Mouse (Mus musculus): Measurements from ENCODE around the gene Nags.
"Not testable (repeated sequence)": the region's sequence is repeated elsewhere in the genome, so short reads cannot be mapped to it uniquely, and the experiment has no call there.

Nags gene

DNA sequence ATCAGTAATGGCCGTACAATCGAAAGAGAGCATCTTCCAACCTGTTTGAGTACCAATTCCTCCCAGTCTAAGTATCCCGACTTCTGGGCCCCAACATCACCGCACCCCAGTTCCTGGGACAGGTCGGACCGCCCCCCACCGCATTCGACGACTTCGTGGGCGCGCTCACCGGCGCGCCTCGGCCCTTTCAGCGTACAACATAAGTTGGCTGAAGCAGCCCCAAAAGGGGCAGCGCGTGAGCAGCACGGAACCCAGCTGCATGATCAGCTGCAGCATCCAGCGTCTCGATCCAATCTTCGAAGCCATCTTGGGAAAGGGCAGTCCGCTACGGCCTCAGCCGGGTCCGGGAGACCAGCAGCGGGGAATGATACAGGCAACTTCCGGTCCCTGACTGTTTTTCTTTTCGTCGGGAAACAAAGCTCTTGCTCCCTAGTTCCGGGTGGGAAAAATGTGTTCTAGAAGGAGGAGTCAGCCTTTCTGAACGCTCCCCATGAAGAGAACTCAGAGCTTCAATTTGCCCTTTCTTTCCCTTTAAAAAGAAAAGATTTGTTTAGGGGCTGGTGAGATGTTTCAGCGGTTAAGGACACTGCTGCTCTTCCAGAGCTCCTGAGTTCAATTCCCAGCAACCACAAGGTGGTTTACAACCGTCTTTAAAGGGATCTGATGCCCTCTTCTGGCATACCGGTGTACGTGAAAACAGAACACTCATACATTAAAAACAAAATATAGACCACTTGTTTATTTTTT lies 10.9 kb downstream of the Nags start, which contains the start of gene Tmem101:
Gene Tmem101 (minus strand): TSS at position 366 of the 747 bp plus-strand sequence.
- DNase-seq (ENCODE audit: low spot score in 2 of 2) = peak; percentile 87 to 93

- no peak for DNase-seq (ENCODE audit: low spot score in 2 of 2)
Measured at GRCm38 (mm10) chr11:102156786-102157089, 11.4 kb downstream of the Nags start.

- DNase-seq (ENCODE audit: low spot score in 2 of 2) = not testable (repeated sequence)
Measured at GRCm38 (mm10) chr11:102158024-102158423, 12.7 kb downstream of the Nags start.

- DNase-seq (ENCODE audit: low spot score in 2 of 2) = no peak
Measured at GRCm38 (mm10) chr11:102159781-102160180, 14.5 kb downstream of the Nags start.

DNA sequence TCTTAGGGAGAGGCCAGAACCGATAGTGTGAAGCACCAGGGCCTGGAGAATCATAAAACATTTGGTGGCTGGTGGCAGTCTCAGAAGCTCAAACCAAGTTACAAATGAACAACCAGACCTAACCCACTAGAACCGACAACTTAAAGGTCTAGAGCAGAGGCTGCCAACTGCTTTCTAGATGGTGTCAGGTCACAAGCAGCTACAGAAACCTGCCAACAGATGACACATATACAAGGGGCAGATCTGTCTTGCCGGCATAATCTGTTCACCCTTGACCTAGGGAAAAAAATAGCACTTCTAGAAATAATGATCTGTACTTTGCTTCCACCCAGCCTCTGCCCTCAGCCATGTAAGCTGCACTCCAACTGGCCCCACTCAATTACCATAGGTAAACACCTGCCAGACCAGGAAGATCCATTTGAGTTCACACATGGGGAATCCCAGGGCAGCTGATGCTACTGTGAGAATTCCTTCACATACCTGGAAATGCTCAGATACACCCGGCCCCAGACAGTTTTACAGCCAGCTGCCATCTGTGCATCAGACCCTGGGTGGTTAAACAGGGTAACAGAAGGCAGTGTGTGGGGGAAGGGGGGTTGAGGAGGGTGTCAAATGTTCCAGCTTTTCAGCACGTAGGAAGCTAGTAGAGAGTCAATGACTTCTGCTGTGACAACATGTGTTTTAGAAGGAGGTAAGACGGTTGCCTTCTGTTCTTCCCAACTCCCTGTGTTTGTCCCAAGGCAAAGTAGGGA lies 20.8 kb downstream of the Nags start:
- DNase-seq (ENCODE audit: low spot score in 2 of 2) = no peak

DNA sequence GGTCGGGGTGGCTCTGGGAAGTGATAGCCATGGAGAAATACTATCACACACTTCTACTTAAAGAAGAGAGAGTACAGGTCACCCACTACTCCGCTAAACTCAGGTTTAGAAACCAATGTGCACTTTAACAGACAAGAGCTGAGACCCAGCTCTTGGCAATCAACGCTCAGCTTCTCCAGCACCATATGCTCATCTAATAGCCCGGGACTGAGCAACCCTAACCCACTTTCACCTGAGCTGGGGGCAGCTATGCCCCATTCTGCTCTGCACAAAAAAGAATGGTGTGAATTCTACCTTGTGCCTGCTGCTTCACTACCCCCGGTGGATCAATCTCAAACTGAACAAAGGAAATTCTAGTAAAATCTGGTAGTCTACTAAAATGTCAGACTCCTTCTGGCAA lies 22.2 kb downstream of the Nags start:
- no peak for DNase-seq (ENCODE audit: low spot score in 2 of 2)

DNA sequence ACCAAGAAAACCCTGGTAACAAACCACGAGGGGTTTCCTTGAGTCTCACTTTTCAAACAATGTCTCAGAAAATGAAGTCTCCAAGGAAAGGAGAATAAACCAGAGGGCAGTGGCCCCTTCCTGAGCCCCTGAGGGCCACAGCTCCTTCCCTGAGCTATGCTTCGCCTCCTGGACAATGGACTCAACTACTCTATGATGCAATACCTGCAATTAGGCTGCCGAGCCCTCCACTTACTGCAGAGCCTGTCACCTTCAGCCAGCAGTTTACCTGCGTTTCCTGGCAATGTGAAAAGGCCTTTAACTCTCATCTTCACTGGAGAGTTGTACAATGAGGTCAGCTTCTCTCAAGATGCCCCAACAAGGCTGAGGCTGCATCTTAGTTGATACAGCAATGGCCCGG lies 23.4 kb downstream of the Nags start:
- no peak for DNase-seq (ENCODE audit: low spot score in 2 of 2)

DNA sequence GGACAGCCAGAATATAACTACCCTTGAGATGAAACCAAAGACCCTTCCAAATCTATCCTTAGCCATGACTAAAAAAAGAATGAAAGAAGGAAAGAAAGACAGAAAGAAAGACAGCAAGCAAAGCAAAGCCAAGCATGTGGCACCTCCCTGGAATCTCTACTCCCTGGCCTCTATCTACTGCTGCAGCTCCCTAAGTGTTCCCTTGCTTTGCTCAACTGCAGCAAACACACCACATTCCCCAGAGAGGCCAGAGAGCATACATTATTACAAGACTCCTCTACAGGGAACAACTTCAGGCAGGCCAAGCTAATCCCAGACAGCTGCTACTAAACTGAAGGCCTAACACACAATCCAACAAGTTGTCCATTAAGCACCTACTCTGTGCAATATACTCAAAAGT lies 34.5 kb downstream of the Nags start:
- DNase-seq (ENCODE audit: low spot score in 2 of 2) = no peak

GRCm38 (mm10) chr11:102184253-102184645 lies 38.9 kb downstream of the Nags start:
- DNase-seq (ENCODE audit: low spot score in 2 of 2) = no peak

GRCm38 (mm10) chr11:102184646-102185495 lies 39.6 kb downstream of the Nags start, which contains the start of gene Lsm12:
TSS of gene Lsm12 (minus strand) at chr11:102185296.
- DNase-seq (ENCODE audit: low spot score in 2 of 2) = peak; percentile 93 to 97

DNA sequence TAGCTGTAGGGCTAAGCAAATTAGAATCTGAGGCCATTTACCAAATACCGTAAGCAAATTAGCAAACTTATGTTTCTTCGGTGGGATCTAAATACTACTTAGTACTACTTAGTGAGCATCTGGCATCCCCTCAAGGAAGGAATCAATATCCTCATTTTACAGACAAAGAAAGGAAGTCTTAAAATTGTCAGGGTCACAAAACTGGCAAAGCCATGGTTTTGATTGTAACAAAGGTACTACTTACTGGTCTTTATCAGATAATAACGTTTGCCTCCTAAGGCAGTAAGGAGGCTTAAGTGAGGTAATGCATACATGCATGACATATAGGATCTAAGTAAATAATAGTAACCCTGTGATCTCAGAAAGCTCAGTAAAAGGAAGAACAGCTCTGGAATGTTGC lies 40.4 kb downstream of the Nags start:
- no peak for DNase-seq (ENCODE audit: low spot score in 2 of 2)

DNA sequence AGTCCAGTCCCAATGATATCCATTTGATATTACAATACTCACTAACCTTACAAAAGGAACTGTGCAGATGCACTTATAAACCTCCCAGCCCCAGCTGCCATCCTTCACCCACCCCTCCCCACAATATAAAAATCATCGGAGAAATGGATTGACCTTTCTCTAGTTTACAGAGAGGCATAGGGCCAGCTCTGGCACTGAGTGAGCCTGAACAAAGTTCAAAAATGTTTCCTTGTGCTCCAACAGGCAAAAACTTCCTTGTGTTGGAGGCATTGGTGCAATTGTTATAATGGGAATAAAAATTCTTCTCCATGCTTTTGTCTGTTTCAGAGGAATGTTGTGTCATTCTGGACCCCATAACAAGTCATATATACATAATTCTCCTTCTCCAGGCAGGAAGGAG lies 40.9 kb downstream of the Nags start:
- no peak for DNase-seq (ENCODE audit: low spot score in 2 of 2)

GRCm38 (mm10) chr11:102188980-102189379 lies 43.7 kb downstream of the Nags start:
- no peak for DNase-seq (ENCODE audit: low spot score in 2 of 2)

DNA sequence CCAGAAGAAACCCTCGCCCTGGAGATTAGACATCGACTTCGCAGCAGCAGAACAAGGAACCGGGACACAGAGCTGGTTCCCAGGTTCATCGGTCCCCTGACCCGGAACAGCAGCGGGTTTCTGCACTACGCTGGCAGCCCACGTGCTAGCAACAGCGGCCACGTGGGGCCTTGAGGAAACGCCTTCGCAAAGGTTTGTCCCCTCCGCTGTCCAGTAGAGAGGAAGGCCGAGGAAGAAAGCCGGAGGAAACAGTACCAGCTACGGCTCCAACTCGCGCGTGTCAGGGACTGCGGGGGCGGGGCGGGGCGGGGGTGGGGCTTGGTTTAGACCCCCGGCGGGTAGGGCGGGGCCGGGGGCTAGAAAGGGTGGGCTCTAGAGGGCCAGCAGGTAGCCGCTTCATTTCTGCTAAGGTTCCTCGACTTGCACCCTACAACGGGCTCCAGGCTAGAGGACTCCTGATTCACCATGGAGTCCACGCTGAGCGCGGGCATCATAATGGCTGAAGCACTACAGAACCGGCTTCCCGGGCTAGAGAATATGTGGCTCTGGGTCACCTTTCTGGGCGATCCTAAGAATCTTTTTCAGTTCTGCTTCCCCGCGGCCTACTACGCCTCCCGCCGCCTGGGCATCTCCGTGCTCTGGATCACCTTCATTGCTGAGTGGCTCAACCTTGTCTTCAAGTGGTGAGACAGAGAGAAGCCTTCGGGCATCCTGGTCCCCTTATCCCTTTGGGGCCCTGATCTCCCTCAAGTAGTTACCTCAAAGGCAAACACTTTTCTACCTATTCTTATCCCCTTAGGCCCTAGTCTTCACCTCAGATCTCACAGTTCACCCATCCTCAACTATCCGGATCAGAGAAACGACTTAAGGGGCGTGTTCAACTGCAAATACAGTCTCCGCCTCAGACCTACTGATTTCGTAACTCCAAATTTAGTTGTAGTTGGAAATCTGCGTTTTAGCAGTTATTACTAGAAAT lies 44.4 kb downstream of the Nags start, which contains the start of gene G6pc3:
Gene G6pc3 (plus strand): TSS at position 160 of the 976 bp plus-strand sequence.
- peak; percentile 88 to 92 for DNase-seq (ENCODE audit: low spot score in 2 of 2)

- DNase-seq (ENCODE audit: low spot score in 2 of 2) = no peak
Measured at GRCm38 (mm10) chr11:102190848-102191247, 45.5 kb downstream of the Nags start.

- no peak for DNase-seq (ENCODE audit: low spot score in 2 of 2)
Measured at GRCm38 (mm10) chr11:102193657-102194440, 48.5 kb downstream of the Nags start.

DNA sequence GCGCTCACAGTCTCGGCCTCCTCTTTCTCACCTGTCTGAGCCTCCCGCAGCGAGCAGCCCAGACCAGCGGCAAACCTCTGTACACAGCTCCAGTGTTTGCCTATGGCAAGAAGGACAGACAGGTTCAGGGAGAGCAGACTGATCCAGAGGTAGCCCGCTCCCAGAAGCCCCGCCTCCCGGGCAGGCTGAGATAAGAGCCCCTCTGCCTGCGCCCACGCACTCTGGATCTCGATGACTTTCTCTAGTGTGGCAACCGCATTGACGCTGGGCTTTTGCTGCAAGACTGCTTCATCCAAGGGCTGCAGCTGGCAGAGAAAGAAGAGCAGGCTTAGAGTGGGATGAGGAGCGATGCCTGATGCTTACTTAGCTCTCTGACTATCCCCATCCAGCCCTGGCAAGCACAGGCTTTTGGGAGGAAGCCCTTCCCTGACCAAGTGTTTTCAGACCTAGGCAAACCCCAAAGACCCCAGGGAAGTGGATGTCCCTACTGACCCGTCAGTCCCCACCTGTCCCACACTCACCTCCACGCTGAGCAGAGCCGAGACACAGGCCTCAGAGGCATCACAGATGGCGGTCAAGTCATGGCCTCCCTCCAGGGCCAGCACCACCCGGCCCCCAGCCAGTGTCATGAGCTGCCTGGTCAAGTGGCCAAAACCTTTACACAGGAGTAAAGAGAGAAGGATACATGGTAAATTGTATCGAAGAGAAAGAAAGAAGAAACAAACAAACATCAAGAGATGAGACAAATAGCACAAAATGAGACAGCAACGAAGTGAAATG lies 50.9 kb downstream of the Nags start:
- DNase-seq (ENCODE audit: low spot score in 2 of 2) = no peak

GRCm38 (mm10) chr11:102198245-102198644 lies 52.9 kb downstream of the Nags start:
- DNase-seq (ENCODE audit: low spot score in 2 of 2) = no peak

Data from urinary bladder, adult 18-20 months (tissue).